Mouse (Mus musculus) left cerebral cortex, postnatal 36 days (tissue): ENCODE data around the gene Gadd45b. TPM values are rescaled to one million over a fixed set of nuclear protein-coding genes. Genes with fewer than 3 reads are reported as not detected.

Experiments
- DNase-seq, 2 experiments: peaks; one replicate each; pipeline ENCODE4 v3.0.0; 2021 to 2022; ENCODE audit warnings: low spot score in 2 of 2, mixed read lengths in 1 of 2
- intact Hi-C: fragments of 180-260 bp; cut with DNase I; formaldehyde crosslinking; loops from one replicate; pipeline ENCODE4 v1.15.1; 2025
- total RNA-seq, 2 experiments: library from RNA; stranded (reverse); gene quantifications; 2 replicates each; pipeline ENCODE4 v1.2.3; 2021

The Gadd45b gene
- total RNA-seq, 2 experiments from 2014 or later: 17.4 to 23.9 TPM

DNA sequence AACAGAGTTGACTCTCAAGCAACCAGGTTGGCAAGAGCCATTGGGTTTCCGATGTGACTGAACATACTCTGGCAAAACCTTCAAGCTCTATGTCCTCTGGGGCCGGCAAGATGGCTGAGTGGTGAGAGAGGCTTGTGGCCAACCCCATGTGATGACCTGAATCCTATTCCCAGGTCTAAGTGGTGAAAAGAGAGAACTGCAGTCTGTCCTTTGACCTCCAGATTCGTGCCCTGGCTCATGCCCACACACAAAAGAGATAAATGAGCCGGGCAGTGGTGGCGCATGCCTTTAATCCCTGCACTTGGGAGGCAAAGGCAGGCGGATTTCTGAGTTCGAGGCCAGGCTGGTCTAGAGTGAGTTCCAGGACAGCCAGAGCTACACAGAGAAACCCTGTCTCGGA lies 40.3 kb downstream of the Gadd45b start:
- intact Hi-C loops: no loop called here

DNA sequence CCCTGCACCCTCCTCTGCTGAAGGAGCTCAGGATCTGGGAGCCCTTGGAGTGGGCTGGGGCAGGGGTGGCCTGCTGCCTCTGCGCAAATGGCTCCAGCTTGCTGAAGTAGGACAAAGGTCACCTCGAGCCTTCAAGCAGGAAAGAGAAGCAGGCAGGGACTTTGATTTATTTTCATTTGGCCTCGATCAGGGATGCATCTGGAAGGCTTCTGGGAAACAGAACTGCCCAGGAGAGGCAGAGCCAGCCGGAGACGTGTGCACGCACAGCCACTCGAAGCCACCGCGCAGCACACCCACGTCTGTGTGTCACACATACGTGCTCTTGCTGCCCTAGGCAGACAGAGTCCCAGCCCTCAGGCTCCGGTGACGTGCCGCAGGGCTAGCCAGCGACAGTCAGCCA lies 41.7 kb downstream of the Gadd45b start:
- intact Hi-C loops: no loop called here
- DNase-seq: no peak

More for the DNA sequence above, 40.3 kb downstream of the Gadd45b start:
- DNase-seq: no peak

DNA sequence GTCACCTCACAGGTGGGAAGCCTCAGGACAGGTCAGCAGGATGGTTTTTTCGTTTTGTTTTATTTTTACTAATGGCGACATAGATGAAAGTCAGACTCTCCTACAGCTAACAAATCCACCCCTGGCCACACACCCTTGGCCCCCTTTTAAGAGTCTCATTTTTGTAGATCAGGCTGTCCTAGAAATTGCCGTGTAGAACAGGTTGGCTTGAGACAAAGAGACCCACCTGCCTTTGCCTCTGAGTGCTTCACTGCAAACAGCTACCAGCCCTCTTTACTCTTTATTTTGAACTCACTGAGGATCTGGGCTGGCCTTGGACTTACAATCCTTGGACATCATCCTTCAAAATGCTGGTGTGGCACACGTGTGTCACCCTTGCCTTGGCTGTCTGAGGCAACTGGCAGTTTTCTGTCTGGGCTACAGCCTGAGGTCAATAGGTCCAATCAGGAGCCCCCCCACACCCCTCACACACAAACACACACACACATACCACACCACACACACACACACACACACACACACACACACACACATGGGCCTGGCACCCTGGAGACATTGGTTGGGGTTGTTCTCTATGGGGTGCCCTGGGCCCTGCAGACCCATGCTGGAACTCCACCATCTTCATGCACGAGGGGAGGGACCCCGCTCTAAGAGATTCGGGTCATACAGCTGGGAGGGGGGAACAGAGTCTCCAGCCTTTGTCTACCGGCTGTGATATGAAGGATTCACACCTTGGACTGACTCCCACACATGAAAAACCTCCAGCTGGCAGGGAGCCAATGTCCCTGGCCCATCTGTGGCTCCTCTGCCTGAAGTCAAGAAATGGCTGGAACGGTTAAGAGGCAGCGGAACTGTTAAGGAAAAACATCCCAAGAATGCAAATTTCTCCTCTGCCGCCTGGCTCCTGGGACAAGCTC lies 42.5 kb downstream of the Gadd45b start:
- intact Hi-C loops: no loop called here
- DNase-seq: no peak

DNA sequence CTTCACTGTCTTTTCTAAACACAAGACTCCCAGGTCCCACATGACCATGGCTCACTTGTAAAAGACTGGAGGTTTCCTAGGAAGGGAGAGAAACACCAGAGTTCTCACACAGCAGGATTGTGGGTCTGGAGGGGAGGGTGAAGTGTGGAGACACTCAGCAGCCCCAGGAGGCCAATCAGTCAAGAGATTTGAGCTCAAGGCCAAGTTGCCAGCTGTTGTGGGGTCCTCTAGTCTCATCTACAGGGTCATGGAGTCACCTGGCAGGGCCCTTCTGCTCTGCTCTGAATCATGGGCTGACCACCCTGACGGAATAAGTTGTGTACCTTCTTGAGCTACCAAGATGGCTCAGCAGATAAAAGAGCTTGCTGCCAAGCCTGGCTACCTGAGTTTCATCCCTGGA lies 43.8 kb downstream of the Gadd45b start:
- no peak for DNase-seq
- intact Hi-C loops: no loop called here

DNA sequence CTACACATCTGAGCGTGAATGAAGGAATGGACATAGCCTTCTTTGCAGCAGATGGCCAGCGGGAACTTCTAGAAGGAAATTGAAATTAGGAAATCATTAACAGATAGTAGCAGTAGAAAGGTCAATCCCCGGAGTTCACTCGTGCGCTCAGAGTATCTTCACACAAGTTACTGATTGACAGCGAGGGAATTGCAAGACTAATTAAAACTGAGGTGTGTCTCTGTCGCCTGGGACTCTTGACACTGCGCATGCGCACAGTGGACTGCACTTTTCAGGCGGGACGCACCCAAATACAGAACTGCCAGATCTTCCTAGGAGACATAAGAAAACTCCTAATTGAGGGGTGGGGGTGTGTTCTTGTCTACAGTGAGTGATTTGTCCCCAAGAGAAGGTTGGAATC lies 45.6 kb downstream of the Gadd45b start:
- intact Hi-C loops: no loop called here
- no peak for DNase-seq

DNA sequence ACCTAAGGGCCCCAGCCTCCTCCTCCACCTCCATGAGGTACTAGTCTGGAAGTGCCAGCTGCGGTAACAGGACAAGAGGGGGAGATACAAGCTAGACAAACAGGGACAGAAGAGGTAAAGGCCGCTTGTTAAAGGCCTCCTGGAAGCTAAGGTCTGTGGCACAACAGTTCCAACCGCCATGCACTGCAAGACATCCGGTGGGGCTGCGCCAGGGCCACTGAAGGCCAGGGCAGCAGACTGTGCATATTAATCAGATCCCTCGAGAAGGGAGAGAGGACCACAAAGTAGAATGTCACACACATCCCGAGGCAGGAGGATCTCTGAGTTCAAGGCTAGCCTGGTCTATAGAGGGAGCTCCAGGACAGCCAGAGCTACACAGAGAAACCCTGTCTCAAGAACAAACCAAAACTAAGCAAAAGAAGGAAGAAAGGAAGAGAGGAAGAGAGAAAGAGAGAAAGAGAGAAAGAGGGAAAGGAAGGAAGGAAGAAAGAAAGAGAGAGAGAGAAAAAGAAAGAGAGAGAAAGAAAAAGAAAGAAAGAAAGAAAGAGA lies 51.8 kb downstream of the Gadd45b start:
- no peak for DNase-seq
- intact Hi-C loops: no loop called here

Other genes with a start within 250 kb of the Gadd45b start
- 10 to 100 TPM; 14.0 TPM for gene Mob3a, start 228.1 kb upstream of the Gadd45b start, total RNA-seq
- gene Izumo4, start 227.9 kb upstream of the Gadd45b start, total RNA-seq: 10 to 100 TPM; 36.7 to 47.3 TPM
- gene Ap3d1, start 187.8 kb upstream of the Gadd45b start, total RNA-seq: 100 to 1,000 TPM; 133 to 160 TPM
- gene Dot1l, start 174.9 kb upstream of the Gadd45b start, total RNA-seq: 10 to 100 TPM; 37.2 to 65.0 TPM
- 10 to 100 TPM; 44.3 to 53.0 TPM for gene Sf3a2, start 131.9 kb upstream of the Gadd45b start, total RNA-seq
- gene Plekhj1, start 131.4 kb upstream of the Gadd45b start, total RNA-seq: 10 to 100 TPM; 53.5 to 63.2 TPM
- gene Amh, start 124.8 kb upstream of the Gadd45b start, total RNA-seq: 1 to 10 TPM; 1.2 to 2.0 TPM
- gene Jsrp1, start 116.6 kb upstream of the Gadd45b start, total RNA-seq: 1 to 10 TPM; 5.5 to 5.6 TPM
- 100 to 1,000 TPM; 507 to 583 TPM for gene Oaz1, start 103.4 kb upstream of the Gadd45b start, total RNA-seq
- gene Lingo3, start 86.0 kb upstream of the Gadd45b start, total RNA-seq: 10 to 100 TPM; 38.5 to 46.7 TPM
- gene Lsm7, start 74.9 kb upstream of the Gadd45b start, total RNA-seq: 10 to 100 TPM; 34.2 to 44.0 TPM
- 10 to 100 TPM; 53.2 to 66.1 TPM for gene Sppl2b, start 74.8 kb upstream of the Gadd45b start, total RNA-seq
- gene Tmprss9, start 58.2 kb upstream of the Gadd45b start, total RNA-seq: under 1 TPM in 1 of 2 experiments, not detected in 1; 0.32 TPM
- 100 to 1,000 TPM; 120 to 153 TPM for gene Timm13, start 29.1 kb upstream of the Gadd45b start, total RNA-seq
- gene Lmnb2, start 11.8 kb upstream of the Gadd45b start, total RNA-seq: 10 to 100 TPM; 17.6 to 21.2 TPM
- 100 to 1,000 TPM in 1 of 2 experiments, 10 to 100 TPM in 1; 97.9 to 136 TPM for gene Gng7, start 84.9 kb downstream of the Gadd45b start, total RNA-seq
- 100 to 1,000 TPM; 102 to 111 TPM for gene Diras1, start 95.6 kb downstream of the Gadd45b start, total RNA-seq
- gene Slc39a3, start 107.4 kb downstream of the Gadd45b start, total RNA-seq: 10 to 100 TPM; 66.9 to 74.2 TPM
- gene Sgta, start 130.1 kb downstream of the Gadd45b start, total RNA-seq: 100 to 1,000 TPM; 169 to 176 TPM
- 10 to 100 TPM; 47.0 to 49.8 TPM for gene Thop1, start 140.0 kb downstream of the Gadd45b start, total RNA-seq
- gene Creb3l3, start 168.8 kb downstream of the Gadd45b start, total RNA-seq: under 1 TPM; 0.23 to 0.72 TPM
- 100 to 1,000 TPM; 120 to 133 TPM for gene Map2k2, start 175.8 kb downstream of the Gadd45b start, total RNA-seq
- 100 to 1,000 TPM; 120 to 133 TPM for gene Zbtb7a, start 205.1 kb downstream of the Gadd45b start, total RNA-seq
- 10 to 100 TPM; 26.7 to 31.8 TPM for gene Pias4, start 237.8 kb downstream of the Gadd45b start, total RNA-seq
- 100 to 1,000 TPM; 857 to 954 TPM for gene Eef2, start 246.6 kb downstream of the Gadd45b start, total RNA-seq